Mouse (Mus musculus) liver, embryonic 15.5 days (tissue): ENCODE data around the gene Vsig10. TPM values are rescaled to one million over a fixed set of nuclear protein-coding genes. Genes with fewer than 3 reads are reported as not detected.
"Not testable (repeated sequence)": the region's sequence is repeated elsewhere in the genome, so short reads cannot be mapped to it uniquely, and the experiment has no call there.

Source experiments
- ATAC-seq: fragments of 200-750 bp; cut with Nextera tagmentation; 2 replicates; pipeline ENCODE4 v1.8.0; 2017; ENCODE audit warnings: moderate number of reproducible peaks, mild to moderate bottlenecking, moderate library complexity; ENCODE audit not compliant: insufficient read depth
- H3K27ac ChIP-seq: fragments of 300-500 bp; sonication (generic); replicated peaks from 2 replicates; pipeline ENCODE4 v1.5.1; 2015; ENCODE audit warnings: mild to moderate bottlenecking, inconsistent platforms
- H3K27me3 ChIP-seq: fragments of 300-500 bp; sonication (generic); 2 replicates; pipeline ENCODE4 v1.6.1; 2015; ENCODE audit warnings: mild to moderate bottlenecking, inconsistent platforms
- H3K36me3 ChIP-seq: fragments of 300-500 bp; sonication (generic); replicated peaks from 2 replicates; pipeline ENCODE4 v1.6.1; 2015; ENCODE audit warnings: moderate library complexity, mild to moderate bottlenecking, inconsistent platforms
- H3K4me1 ChIP-seq: fragments of 300-500 bp; sonication (generic); replicated peaks from 2 replicates; pipeline ENCODE4 v1.6.1; 2015; ENCODE audit warnings: inconsistent platforms
- H3K4me2 ChIP-seq: fragments of 300-500 bp; sonication (generic); 2 replicates; pipeline ENCODE4 v1.6.1; 2015; ENCODE audit warnings: moderate library complexity, mild to moderate bottlenecking, inconsistent platforms
- H3K4me3 ChIP-seq: fragments of 300-500 bp; sonication (generic); replicated peaks from 2 replicates; pipeline ENCODE4 v1.5.1; 2015; ENCODE audit warnings: mild to moderate bottlenecking, inconsistent platforms
- H3K9ac ChIP-seq: fragments of 300-500 bp; sonication (generic); 2 replicates; pipeline ENCODE4 v1.6.1; 2015; ENCODE audit warnings: moderate library complexity, mild to moderate bottlenecking, inconsistent platforms
- H3K9me3 ChIP-seq: fragments of 300-500 bp; sonication (generic); replicated peaks from 2 replicates; pipeline ENCODE4 v1.6.1; 2016; ENCODE audit warnings: inconsistent platforms
- WGBS: fragments of 180-500 bp; shearing (Covaris S2); methylation state at CpG from one replicate; pipeline ENCODE4 v1.1.7; 2015; ENCODE audit warnings: mixed read lengths; ENCODE audit not compliant: insufficient replicate concordance; 5-methylcytosine and 5-hydroxymethylcytosine counted together
- polyA plus RNA-seq: library from polyadenylated mRNA; unstranded; fragments of >200 nt; fragmentation: Nextera tagmentation; extraction: Ambion mirVana; gene quantifications from 2 replicates; pipeline ENCODE4 v1.2.1, GENCODE M21; 2015

Vsig10 gene
- polyA plus RNA-seq, 1 experiment from 2014 or later, result 1.4 TPM

DNA sequence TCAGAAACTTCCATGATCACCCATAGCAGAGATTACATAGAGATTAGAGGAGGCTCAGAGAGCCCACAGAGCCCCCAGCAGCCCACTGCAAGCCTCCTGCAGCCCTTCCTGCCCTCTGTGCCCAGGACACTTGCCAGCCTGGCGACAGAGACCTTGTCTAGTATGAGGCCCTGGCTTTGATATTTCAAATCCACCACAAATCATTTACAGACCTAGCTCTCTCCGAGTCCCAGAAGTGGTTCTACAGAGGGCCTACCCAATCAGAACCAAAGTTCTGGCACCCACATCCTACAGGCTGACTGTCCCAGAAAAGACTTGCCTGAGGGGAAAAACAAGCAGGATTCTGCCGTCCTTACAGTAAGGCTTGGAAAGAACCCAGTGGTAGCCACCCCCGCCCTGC, 33.6 kb upstream of the Vsig10 start:
- H3K9me3 ChIP-seq, result no peaks in the 10 kb centered on the region
- WGBS, result 63% methylated on average over 4 of the region's 4 CpGs
- no peaks in the 10 kb centered on the region for H3K27me3 ChIP-seq
- no peak for ATAC-seq
- peaks cover 13% of the 10 kb centered on the region; the same call in 1 of the 2 replicates for H3K36me3 ChIP-seq
- no peak overlapping the region for H3K27ac ChIP-seq
- H3K4me2 ChIP-seq, result no peak overlapping the region
- H3K9ac ChIP-seq, result no peak overlapping the region
- no peak overlapping the region for H3K4me3 ChIP-seq
- peaks cover 46% of the 10 kb centered on the region for H3K4me1 ChIP-seq

DNA sequence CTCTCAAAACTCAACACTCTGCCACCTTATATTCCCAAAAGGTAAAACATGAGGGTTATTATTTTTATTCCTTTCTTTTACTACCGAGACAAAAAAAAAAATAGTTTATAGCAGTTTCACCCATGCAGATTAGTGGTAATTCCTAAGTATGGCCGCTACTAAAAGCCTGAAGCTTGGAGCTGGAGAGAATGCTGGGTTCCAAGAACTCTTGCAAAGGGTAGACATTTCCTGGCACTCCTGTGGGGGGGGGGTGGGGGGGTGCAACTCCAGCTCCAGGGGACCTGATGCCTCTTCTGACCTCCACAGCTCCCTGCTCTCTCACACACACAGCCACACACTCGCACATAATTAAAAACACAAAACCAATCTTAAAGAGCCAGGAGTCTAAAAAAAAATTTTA, 32.6 kb upstream of the Vsig10 start:
- Histone ChIP-seq H3K9me3 (no peaks in the 10 kb centered on the region), H3K27me3 (no peaks in the 10 kb centered on the region), H3K4me3 (peak overlapping the region; percentile 68), H3K4me2 (peak overlapping the region; percentile 92), H3K27ac (no peak overlapping the region), H3K36me3 (peaks cover 13% of the 10 kb centered on the region; the same call in 1 of the 2 replicates), H3K9ac (peak overlapping the region; percentile 59), H3K4me1 (peaks cover 37% of the 10 kb centered on the region)
- no peak for ATAC-seq
- 39% methylated on average over 3 of the region's 3 CpGs for WGBS

- under 1% methylated on average over 77 of the region's 77 CpGs for WGBS
- H3K9me3 ChIP-seq, result no peaks in the 10 kb centered on the region
Observed at GRCm38 (mm10) chr5:117286831-117287822, 31.8 kb upstream of the Vsig10 start, which contains the start of gene Pebp1. TSS of gene Pebp1 (minus strand) at chr5:117287625.

DNA sequence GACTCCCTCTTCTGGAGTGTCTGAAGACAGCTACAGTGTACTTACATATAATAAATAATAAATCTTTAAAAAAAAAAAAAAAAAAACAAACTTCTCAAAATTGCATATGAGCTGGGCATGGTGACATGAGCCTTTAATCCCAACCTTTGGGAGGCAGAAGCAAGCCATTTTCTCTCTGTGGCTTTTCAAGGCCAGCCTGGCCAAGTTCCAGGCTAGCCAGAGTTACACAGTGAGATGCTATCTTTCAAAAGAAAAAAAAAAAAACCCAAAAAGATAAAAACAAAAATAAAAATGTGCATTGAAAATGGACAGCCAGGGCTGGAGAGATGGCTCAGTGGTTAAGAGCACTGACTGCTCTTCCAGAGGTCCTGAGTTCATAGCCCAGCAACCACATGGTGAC, 29.2 kb upstream of the Vsig10 start:
- no peak overlapping the region for H3K27ac ChIP-seq
- 0 out of 2 replicates have a peak, but pooled peaks cover under 1% of the 10 kb centered on the region for H3K36me3 ChIP-seq
- no peak for ATAC-seq
- H3K27me3 ChIP-seq, result no peaks in the 10 kb centered on the region
- peaks cover 31% of the 10 kb centered on the region for H3K4me1 ChIP-seq
- no peak overlapping the region for H3K4me2 ChIP-seq
- H3K9ac ChIP-seq, result no peak overlapping the region
- no peaks in the 10 kb centered on the region for H3K9me3 ChIP-seq
- no peak overlapping the region for H3K4me3 ChIP-seq

More at GRCm38 (mm10) chr5:117286831-117287822, 31.8 kb upstream of the Vsig10 start, which contains the start of gene Pebp1:
- H3K27me3 ChIP-seq, result no peaks in the 10 kb centered on the region
- peaks cover 12% of the 10 kb centered on the region; the same call in 1 of the 2 replicates for H3K36me3 ChIP-seq
- ATAC-seq, result peak; percentile 96
- H3K27ac ChIP-seq, result peak within 1 kb of the TSS; percentile 9; the same call in 1 of the 2 replicates
- H3K4me1 ChIP-seq, result peaks cover 37% of the 10 kb centered on the region
- peak within 1 kb of the TSS; percentile 92 for H3K4me2 ChIP-seq
- H3K4me3 ChIP-seq, result peak within 1 kb of the TSS; percentile 68
- peak within 1 kb of the TSS; percentile 59 for H3K9ac ChIP-seq

DNA sequence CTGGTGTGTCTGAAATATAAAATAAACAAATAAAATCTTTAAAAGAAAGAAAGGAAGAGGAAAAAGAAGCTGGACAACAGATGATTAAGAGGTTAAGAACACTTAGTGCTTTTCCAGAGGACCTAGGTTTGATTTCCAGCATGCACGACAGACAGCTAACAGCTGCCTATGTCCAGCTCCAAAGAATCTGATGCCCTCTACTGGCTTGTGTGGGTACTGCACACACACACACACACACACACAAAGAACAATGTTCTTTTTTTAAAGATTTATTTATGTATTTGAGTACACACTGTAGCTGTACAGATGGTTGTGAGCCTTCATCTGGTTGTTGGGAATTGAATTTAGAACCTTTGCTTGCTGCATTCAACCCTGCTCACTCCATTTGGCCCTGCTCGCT, 28.8 kb upstream of the Vsig10 start:
- no peak overlapping the region for H3K4me3 ChIP-seq
- H3K27me3 ChIP-seq, result no peaks in the 10 kb centered on the region
- ATAC-seq, result no peak
- H3K9ac ChIP-seq, result no peak overlapping the region
- no peak overlapping the region for H3K27ac ChIP-seq
- peaks cover 30% of the 10 kb centered on the region for H3K4me1 ChIP-seq
- no peaks in the 10 kb centered on the region for H3K9me3 ChIP-seq
- H3K4me2 ChIP-seq, result no peak overlapping the region
- 85% methylated on average over 2 of the region's 2 CpGs for WGBS
- no peaks in the 10 kb centered on the region for H3K36me3 ChIP-seq

GRCm38 (mm10) chr5:117291312-117291711, 27.6 kb upstream of the Vsig10 start:
- WGBS, result 72% methylated on average over 3 of the region's 3 CpGs
- H3K9ac ChIP-seq, result no peak overlapping the region
- H3K4me1 ChIP-seq, result peaks cover 18% of the 10 kb centered on the region
- no peak overlapping the region for H3K27ac ChIP-seq
- no peaks in the 10 kb centered on the region for H3K27me3 ChIP-seq
- ATAC-seq, result no peak
- H3K36me3 ChIP-seq, result no peaks in the 10 kb centered on the region
- no peaks in the 10 kb centered on the region for H3K9me3 ChIP-seq
- H3K4me3 ChIP-seq, result no peak overlapping the region
- no peak overlapping the region for H3K4me2 ChIP-seq

DNA sequence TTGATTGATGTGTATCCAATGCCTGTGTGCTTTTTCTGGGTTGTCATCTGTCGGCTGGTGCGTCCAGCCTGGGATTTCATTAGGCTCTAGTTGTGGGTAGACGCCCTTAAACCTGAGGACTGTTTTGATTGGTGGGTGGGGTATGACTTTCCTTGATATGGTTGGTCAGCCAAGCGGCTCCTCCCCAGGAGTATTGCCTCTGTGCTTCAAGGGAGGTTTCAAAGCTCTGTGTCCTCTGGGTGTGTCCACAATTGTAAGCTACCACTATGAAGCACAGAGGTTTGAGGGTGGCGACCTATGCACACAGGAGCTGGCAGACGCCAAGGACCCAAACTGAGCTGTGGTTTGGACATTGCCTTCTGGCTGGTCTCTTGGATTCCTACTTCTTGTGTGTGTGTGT, 26.3 kb upstream of the Vsig10 start:
- Histone ChIP-seq H3K9me3 (no peaks in the 10 kb centered on the region), H3K36me3 (no peaks in the 10 kb centered on the region), H3K4me1 (peaks cover 9% of the 10 kb centered on the region), H3K27me3 (no peaks in the 10 kb centered on the region), H3K4me3 (no peak overlapping the region), H3K4me2 (no peak overlapping the region), H3K27ac (no peak overlapping the region), H3K9ac (no peak overlapping the region)
- no peak for ATAC-seq
- WGBS, result 58% methylated on average over 6 of the region's 6 CpGs

GRCm38 (mm10) chr5:117293776-117294175, 25.1 kb upstream of the Vsig10 start:
- H3K27ac ChIP-seq, H3K4me1 ChIP-seq, H3K4me3 ChIP-seq, H3K9me3 ChIP-seq, H3K27me3 ChIP-seq, ATAC-seq, H3K36me3 ChIP-seq, H3K4me2 ChIP-seq, H3K9ac ChIP-seq: not testable (repeated sequence)
- 77% methylated on average over 3 of the region's 3 CpGs for WGBS

DNA sequence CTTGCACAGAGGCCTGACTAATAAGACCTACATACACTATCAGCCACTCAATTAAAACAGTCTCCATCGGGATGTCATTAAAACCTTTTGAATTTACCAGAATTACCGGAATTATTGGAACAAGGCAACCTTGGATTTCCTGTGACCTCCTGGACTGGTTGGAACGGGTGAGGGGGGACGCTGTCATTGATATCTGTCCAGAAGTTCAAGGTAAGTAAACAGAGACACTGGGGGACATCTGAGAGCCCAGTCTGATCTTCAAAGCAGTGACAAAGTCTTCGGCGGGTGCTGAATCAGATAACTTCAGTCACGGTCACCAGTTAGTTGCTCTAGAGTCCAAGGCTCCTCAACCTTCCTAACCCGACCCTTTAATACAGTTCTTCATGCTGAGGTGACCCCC, 23.9 kb upstream of the Vsig10 start:
- Histone ChIP-seq H3K36me3 (no peaks in the 10 kb centered on the region), H3K27me3 (no peaks in the 10 kb centered on the region), H3K9ac (no peak overlapping the region), H3K4me2 (no peak overlapping the region), H3K4me3 (no peak overlapping the region), H3K9me3 (no peaks in the 10 kb centered on the region), H3K4me1 (no peaks in the 10 kb centered on the region), H3K27ac (no peak overlapping the region)
- ATAC-seq, result no peak
- 72% methylated on average over 8 of the region's 8 CpGs for WGBS

DNA sequence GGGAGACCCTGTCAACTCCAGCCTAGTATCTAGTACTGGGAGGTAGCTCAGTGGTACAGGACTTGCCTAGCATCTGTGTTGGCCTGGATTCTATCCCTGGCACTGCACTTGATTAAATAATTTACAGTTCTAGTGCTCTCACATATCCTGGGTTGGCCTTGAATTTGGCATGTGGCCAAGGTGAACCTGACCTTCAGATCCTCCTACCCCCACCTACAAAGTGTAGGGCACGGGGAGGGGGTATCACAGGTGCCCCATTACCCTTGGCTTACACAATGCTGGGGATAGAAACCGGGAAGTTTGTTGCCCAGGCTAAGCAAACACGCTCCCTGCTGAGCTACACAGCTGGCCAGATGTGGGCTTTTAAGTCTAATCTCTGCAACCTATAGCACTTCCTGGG, 16.0 kb upstream of the Vsig10 start:
- no peak overlapping the region for H3K9ac ChIP-seq
- WGBS, result 55% methylated on average over 3 of the region's 3 CpGs
- ATAC-seq, result no peak
- H3K9me3 ChIP-seq, result no peaks in the 10 kb centered on the region
- no peaks in the 10 kb centered on the region for H3K27me3 ChIP-seq
- no peaks in the 10 kb centered on the region; the same call in 1 of the 2 replicates for H3K4me1 ChIP-seq
- no peak overlapping the region for H3K27ac ChIP-seq
- no peak overlapping the region for H3K4me3 ChIP-seq
- H3K36me3 ChIP-seq, result no peaks in the 10 kb centered on the region
- H3K4me2 ChIP-seq, result no peak overlapping the region

DNA sequence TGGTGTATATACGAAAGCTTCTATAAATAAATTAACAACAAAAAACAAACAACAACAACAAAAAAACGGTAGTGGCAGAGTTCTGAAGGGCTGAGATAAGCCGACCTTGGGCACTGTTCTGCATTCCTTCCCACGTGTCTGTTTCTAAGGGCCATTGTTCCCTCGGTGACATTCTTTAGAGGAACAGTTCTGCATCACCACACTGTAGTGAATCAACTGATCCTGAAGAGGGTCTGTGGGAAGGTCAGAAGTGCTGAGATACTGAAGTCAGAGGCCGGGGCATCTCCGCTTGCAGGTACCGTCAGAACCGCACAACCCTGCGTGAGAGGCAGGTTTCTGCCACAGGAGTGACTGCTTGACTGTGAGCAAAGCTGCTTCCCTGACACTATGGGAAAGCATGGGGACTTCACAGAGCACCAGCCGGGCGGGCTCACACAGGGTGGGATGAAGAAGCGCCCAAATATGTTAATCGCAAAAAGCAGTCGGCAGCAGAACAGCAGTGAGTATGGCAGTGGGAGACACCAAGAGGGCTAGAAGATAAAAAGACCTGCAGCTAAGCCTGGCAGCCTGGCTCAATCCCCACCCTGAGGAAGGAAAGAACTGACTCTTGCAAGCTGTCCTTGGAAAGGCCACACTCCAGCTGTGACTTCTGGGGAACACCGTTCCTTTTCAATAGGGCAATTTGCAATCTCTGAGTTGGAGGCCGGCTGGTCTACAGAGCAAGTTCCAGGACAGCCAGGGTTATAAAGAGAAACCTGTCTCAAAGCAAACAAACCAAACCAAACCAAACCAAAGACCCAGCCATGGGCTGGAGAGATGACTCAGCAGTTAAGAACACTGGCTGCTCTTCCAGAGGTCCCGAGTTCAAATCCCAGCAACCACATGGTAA, 14.9 kb upstream of the Vsig10 start:
- H3K9ac ChIP-seq, result no peak overlapping the region
- no peaks in the 10 kb centered on the region; the same call in 1 of the 2 replicates for H3K4me1 ChIP-seq
- no peak overlapping the region for H3K27ac ChIP-seq
- no peaks in the 10 kb centered on the region for H3K9me3 ChIP-seq
- no peaks in the 10 kb centered on the region for H3K36me3 ChIP-seq
- H3K4me2 ChIP-seq, result no peak overlapping the region
- ATAC-seq, result no peak
- no peaks in the 10 kb centered on the region for H3K27me3 ChIP-seq
- H3K4me3 ChIP-seq, result no peak overlapping the region
- WGBS, result 53% methylated on average over 18 of the region's 18 CpGs
